Comparison of ENCODE assay signal across 15 mouse cellular contexts in the genomic region with DNA sequence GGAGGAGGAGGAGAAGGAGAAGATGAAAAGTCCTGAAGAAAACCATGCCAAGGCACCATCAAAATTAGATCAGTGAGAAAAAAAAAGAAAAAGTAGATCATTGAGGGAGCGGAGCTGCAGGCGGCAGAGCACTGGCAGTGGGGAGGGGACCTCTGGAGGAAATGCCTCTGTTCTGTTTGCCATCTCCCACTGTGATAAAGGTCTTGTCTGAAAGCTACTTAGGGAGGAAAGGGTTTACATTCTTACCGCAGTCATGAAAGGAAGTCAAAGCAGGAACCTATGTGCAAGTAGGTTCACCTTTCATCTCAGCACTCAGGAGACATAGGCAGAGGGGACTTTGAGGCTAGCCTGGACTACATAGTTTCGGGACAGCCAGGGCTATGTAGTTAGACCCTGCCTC. TPM values are rescaled to one million over a fixed set of nuclear protein-coding genes. Genes with fewer than 3 reads are reported as not detected.
"Had no signal": no experiment of that assay in that cellular context is flagged by ENCODE, and none has a peak within 500 bp of the region (broad histone marks: within the 10 kb centered on the region; RNA-seq: fewer than 3 reads in every experiment).

No protein-coding gene starts in this region.

- H3K36me3 ChIP-seq: limb, embryonic 10.5 days; liver, embryonic 15.5 days; midbrain, embryonic 15.5 days; neural tube, embryonic 13.5 days; stomach, embryonic 15.5 days had no signal

- H3K4me1 ChIP-seq: limb, embryonic 10.5 days; midbrain, embryonic 15.5 days; neural tube, embryonic 13.5 days; stomach, embryonic 15.5 days had no signal

- H3K4me2 ChIP-seq: liver, embryonic 11.5 days; liver, embryonic 15.5 days; midbrain, embryonic 11.5 days; midbrain, embryonic 15.5 days; neural tube, embryonic 13.5 days; stomach, embryonic 15.5 days had no signal

- H3K27ac ChIP-seq: left cerebral cortex, adult 2 months; limb, embryonic 10.5 days; liver, embryonic 15.5 days; midbrain, embryonic 15.5 days; neural tube, embryonic 13.5 days; stomach, embryonic 15.5 days had no signal

- ATAC-seq: lung, postnatal 0 days; midbrain, embryonic 15.5 days had no signal

- H3K4me3 ChIP-seq: left cerebral cortex, adult 2 months; limb, embryonic 10.5 days; liver, embryonic 15.5 days; midbrain, embryonic 15.5 days; neural tube, embryonic 13.5 days; stomach, embryonic 15.5 days had no signal

- H3K9me3 ChIP-seq: limb, embryonic 10.5 days; liver, embryonic 15.5 days; midbrain, embryonic 15.5 days; stomach, embryonic 15.5 days had no signal

- H3K27me3 ChIP-seq: liver, embryonic 15.5 days; midbrain, embryonic 15.5 days; neural tube, embryonic 13.5 days; stomach, embryonic 15.5 days had no signal

- DNase-seq: kidney, postnatal 10 days; lung, adult 2 months; lung, postnatal 36 days; right cerebral cortex, postnatal 14 days; thymus, adult 2 months had no signal

- H3K9ac ChIP-seq: liver, embryonic 15.5 days; midbrain, embryonic 15.5 days; neural tube, embryonic 13.5 days; stomach, embryonic 15.5 days had no signal

RNA-seq across cellular contexts. Expression of gene Stpg1, which starts 7.0 kb away (rescaled TPM):
- total RNA-seq: monocyte, adult 5-6 weeks had no signal
- polyA plus RNA-seq: limb, embryonic 10.5 days; liver, embryonic 15.5 days had no signal
